Mouse (Mus musculus): ENCODE measurements around the gene Zbtb3.

- TF ChIP-seq POLR2A (IDR thresholded peaks at IDR 0.05; ENCODE audit: borderline replicate concordance, low read depth, low read length) (no peak), CTCF (IDR thresholded peaks at IDR 0.05; ENCODE audit: low read depth, low read length) (no peak)
Measured at GRCm38 (mm10) chr19:8852236-8852928, 50.0 kb downstream of the Zbtb3 start.

All from bone marrow macrophage, adult 2 months (primary cell).